Mouse (Mus musculus): ENCODE measurements around the gene Sh3bp1. TPM values are rescaled to one million over a fixed set of nuclear protein-coding genes. Genes with fewer than 3 reads are reported as not detected.
A peak's percentile ranks its signal among the peaks of the same experiment; 100 is the strongest.

Sh3bp1 gene
- polyA plus RNA-seq, 1 experiment, result 39.5 TPM

GRCm38 (mm10) chr15:78913632-78914090 is 14.1 kb downstream of the Sh3bp1 start, which contains the start of gene Pdxp:
Gene Pdxp, plus strand, starts transcription at chr15:78913919.
- peak within 1 kb of the TSS; percentile 87 for H3K4me3 ChIP-seq (ENCODE audit: insufficient read depth, low read length)
- H3K27ac ChIP-seq (ENCODE audit: insufficient read depth, low read length), result peak within 1 kb of the TSS; percentile 76
- peaks cover 6% of the 10 kb centered on the region for H3K4me1 ChIP-seq (ENCODE audit: control insufficient read depth, insufficient read depth, low read length)
- no peak for TF ChIP-seq CTCF (IDR thresholded peaks at IDR 0.05; ENCODE audit: extremely low read depth, insufficient read depth, low read length)
- TF ChIP-seq POLR2A (IDR thresholded peaks at IDR 0.05; ENCODE audit: extremely low read depth, insufficient read depth, low read length), result peak; percentile 72

GRCm38 (mm10) chr15:78914091-78914822 is 14.7 kb downstream of the Sh3bp1 start:
- TF ChIP-seq POLR2A (IDR thresholded peaks at IDR 0.05; ENCODE audit: extremely low read depth, insufficient read depth, low read length) (peak; percentile 40; the same call in 1 of the 2 replicates), CTCF (IDR thresholded peaks at IDR 0.05; ENCODE audit: extremely low read depth, insufficient read depth, low read length) (no peak)
- Histone ChIP-seq H3K27ac (ENCODE audit: insufficient read depth, low read length) (peak overlapping the region; percentile 76), H3K4me1 (ENCODE audit: control insufficient read depth, insufficient read depth, low read length) (peaks cover 6% of the 10 kb centered on the region), H3K4me3 (ENCODE audit: insufficient read depth, low read length) (peak overlapping the region; percentile 87)

GRCm38 (mm10) chr15:78914823-78915659 is 15.5 kb downstream of the Sh3bp1 start:
- Histone ChIP-seq H3K27ac (ENCODE audit: insufficient read depth, low read length) (peak overlapping the region; percentile 76), H3K4me1 (ENCODE audit: control insufficient read depth, insufficient read depth, low read length) (peaks cover 6% of the 10 kb centered on the region), H3K4me3 (ENCODE audit: insufficient read depth, low read length) (peak overlapping the region; percentile 87)
- no peak for TF ChIP-seq POLR2A (IDR thresholded peaks at IDR 0.05; ENCODE audit: extremely low read depth, insufficient read depth, low read length)

GRCm38 (mm10) chr15:78915660-78916017 is 16.1 kb downstream of the Sh3bp1 start:
- H3K27ac ChIP-seq (ENCODE audit: insufficient read depth, low read length), result 0 out of 2 replicates have a peak overlapping the region, but pooled peaks have one; percentile 76
- TF ChIP-seq CTCF (IDR thresholded peaks at IDR 0.05; ENCODE audit: extremely low read depth, insufficient read depth, low read length), result peak; percentile 99
- TF ChIP-seq POLR2A (IDR thresholded peaks at IDR 0.05; ENCODE audit: extremely low read depth, insufficient read depth, low read length), result no peak
- peak overlapping the region; percentile 87 for H3K4me3 ChIP-seq (ENCODE audit: insufficient read depth, low read length)
- peaks cover 6% of the 10 kb centered on the region for H3K4me1 ChIP-seq (ENCODE audit: control insufficient read depth, insufficient read depth, low read length)

- no peak for TF ChIP-seq CTCF (IDR thresholded peaks at IDR 0.05; ENCODE audit: extremely low read depth, insufficient read depth, low read length)
- no peak for TF ChIP-seq POLR2A (IDR thresholded peaks at IDR 0.05; ENCODE audit: extremely low read depth, insufficient read depth, low read length)
- H3K4me3 ChIP-seq (ENCODE audit: insufficient read depth, low read length), result peak overlapping the region; percentile 87
- H3K27ac ChIP-seq (ENCODE audit: insufficient read depth, low read length), result no peak overlapping the region
- H3K4me1 ChIP-seq (ENCODE audit: control insufficient read depth, insufficient read depth, low read length), result peaks cover 6% of the 10 kb centered on the region
Observed at GRCm38 (mm10) chr15:78916052-78916826, 16.7 kb downstream of the Sh3bp1 start.

DNA sequence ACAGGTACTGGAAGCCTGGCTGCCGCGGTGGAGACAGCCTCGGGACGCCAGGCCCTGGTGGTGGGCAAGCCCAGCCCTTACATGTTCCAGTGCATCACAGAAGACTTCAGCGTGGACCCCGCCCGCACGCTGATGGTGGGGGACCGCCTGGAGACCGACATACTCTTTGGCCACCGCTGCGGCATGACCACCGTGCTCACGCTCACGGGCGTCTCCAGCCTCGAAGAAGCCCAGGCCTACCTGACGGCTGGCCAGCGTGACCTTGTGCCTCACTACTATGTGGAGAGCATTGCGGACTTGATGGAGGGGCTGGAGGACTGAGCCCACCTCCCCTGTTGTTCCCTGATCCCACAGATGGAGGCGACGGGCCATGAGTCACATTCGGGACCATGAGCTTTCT is 18.6 kb downstream of the Sh3bp1 start:
- TF ChIP-seq POLR2A (IDR thresholded peaks at IDR 0.05; ENCODE audit: extremely low read depth, insufficient read depth, low read length) (no peak), CTCF (IDR thresholded peaks at IDR 0.05; ENCODE audit: extremely low read depth, insufficient read depth, low read length) (no peak)
- H3K27ac ChIP-seq (ENCODE audit: insufficient read depth, low read length), result no peak overlapping the region
- peaks cover 6% of the 10 kb centered on the region for H3K4me1 ChIP-seq (ENCODE audit: control insufficient read depth, insufficient read depth, low read length)

GRCm38 (mm10) chr15:78919914-78920313 is 20.3 kb downstream of the Sh3bp1 start:
- no peak overlapping the region for H3K4me3 ChIP-seq (ENCODE audit: insufficient read depth, low read length)
- TF ChIP-seq CTCF (IDR thresholded peaks at IDR 0.05; ENCODE audit: extremely low read depth, insufficient read depth, low read length) (no peak), POLR2A (IDR thresholded peaks at IDR 0.05; ENCODE audit: extremely low read depth, insufficient read depth, low read length) (no peak)
- peaks cover 6% of the 10 kb centered on the region for H3K4me1 ChIP-seq (ENCODE audit: control insufficient read depth, insufficient read depth, low read length)
- no peak overlapping the region for H3K27ac ChIP-seq (ENCODE audit: insufficient read depth, low read length)

More for the DNA sequence above, 18.6 kb downstream of the Sh3bp1 start:
- no peak overlapping the region for H3K4me3 ChIP-seq (ENCODE audit: insufficient read depth, low read length)

DNA sequence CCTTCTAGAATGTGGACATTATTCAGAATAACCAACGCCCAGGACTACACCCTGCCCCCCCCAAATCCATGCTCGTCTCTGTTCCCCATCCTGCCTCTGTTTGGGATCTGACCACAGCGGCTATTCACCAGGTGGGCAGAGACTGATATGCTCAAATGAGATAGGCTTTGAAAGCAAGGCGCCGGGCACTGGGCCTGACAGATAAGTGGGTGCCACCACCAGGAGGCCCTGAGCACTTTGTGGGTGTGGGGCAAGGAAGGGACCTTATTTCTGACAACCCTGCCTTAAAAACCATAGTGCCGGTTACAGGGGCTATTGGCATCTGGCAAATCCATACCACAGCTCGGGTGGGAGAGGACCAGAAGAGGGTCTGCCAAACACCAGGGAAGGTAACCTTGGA is 23.1 kb downstream of the Sh3bp1 start:
- TF ChIP-seq POLR2A (IDR thresholded peaks at IDR 0.05; ENCODE audit: extremely low read depth, insufficient read depth, low read length), result no peak
- no peak for TF ChIP-seq CTCF (IDR thresholded peaks at IDR 0.05; ENCODE audit: extremely low read depth, insufficient read depth, low read length)
- H3K4me1 ChIP-seq (ENCODE audit: control insufficient read depth, insufficient read depth, low read length), result peaks cover under 1% of the 10 kb centered on the region
- H3K27ac ChIP-seq (ENCODE audit: insufficient read depth, low read length), result no peak overlapping the region
- H3K4me3 ChIP-seq (ENCODE audit: insufficient read depth, low read length), result no peak overlapping the region

GRCm38 (mm10) chr15:78923585-78923984 is 24.0 kb downstream of the Sh3bp1 start:
- Histone ChIP-seq H3K27ac (ENCODE audit: insufficient read depth, low read length) (no peak overlapping the region), H3K4me1 (ENCODE audit: control insufficient read depth, insufficient read depth, low read length) (peaks cover 4% of the 10 kb centered on the region), H3K4me3 (ENCODE audit: insufficient read depth, low read length) (no peak overlapping the region)
- no peak for TF ChIP-seq CTCF (IDR thresholded peaks at IDR 0.05; ENCODE audit: extremely low read depth, insufficient read depth, low read length)
- TF ChIP-seq POLR2A (IDR thresholded peaks at IDR 0.05; ENCODE audit: extremely low read depth, insufficient read depth, low read length), result no peak
